Mouse (Mus musculus) erythroblast, embryonic 14.5 days (primary cell): ENCODE measurements around the gene Ppp1r2.

Experiments used
- GATA1 ChIP-seq: IDR thresholded peaks from 2 replicates; pipeline ENCODE4 v1.6.1; 2012; ENCODE audit warnings: low read length, inconsistent platforms, mixed read lengths
- TAL1 ChIP-seq: IDR thresholded peaks from 3 replicates; pipeline ENCODE4 v1.6.1; 2012; ENCODE audit warnings: low read length, inconsistent platforms, mixed read lengths

GRCm38 (mm10) chr16:31227746-31228145 is 47.3 kb downstream of the Ppp1r2 start:
- TF ChIP-seq GATA1: no peak
- TF ChIP-seq TAL1: no peak
